Mouse (Mus musculus): ENCODE results near the gene Trpm5.

DNA sequence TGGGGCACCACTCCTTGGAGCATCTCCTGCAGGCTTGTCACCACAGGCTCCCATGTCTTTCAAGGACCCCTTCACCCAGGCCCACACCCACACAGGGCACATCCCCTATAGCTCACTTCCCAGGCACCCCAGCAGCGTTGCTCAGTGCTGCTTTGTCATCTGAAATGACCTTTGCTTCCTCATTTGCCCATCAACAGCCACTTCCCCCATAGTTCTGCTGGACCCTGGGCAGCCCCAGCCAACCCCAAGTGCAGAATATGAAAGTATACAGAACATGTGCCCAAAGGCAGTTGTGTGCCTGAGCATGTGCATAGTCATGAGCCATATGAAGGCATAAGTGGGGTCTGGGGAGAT is 1.1 kb upstream of the Trpm5 start:
- TF ChIP-seq EP300 (IDR thresholded peaks at IDR 0.05; ENCODE audit: low read depth) (no peak), CTCF (IDR thresholded peaks at IDR 0.05; ENCODE audit: low read depth) (no peak)

All from liver, postnatal 0 days (tissue).